Mouse (Mus musculus) liver, embryonic 14.5 days (tissue): Measurements from ENCODE around the gene Acbd4.

ENCODE experiments used
- CTCF ChIP-seq: IDR thresholded peaks from 2 replicates; pipeline ENCODE4 v1.5.1; 2016; ENCODE audit warnings: antibody characterized with exemption, low read depth, control low read depth
- EP300 ChIP-seq: IDR thresholded peaks from 2 replicates; pipeline ENCODE4 v1.6.1; 2016; ENCODE audit warnings: antibody characterized with exemption, low read depth

DNA sequence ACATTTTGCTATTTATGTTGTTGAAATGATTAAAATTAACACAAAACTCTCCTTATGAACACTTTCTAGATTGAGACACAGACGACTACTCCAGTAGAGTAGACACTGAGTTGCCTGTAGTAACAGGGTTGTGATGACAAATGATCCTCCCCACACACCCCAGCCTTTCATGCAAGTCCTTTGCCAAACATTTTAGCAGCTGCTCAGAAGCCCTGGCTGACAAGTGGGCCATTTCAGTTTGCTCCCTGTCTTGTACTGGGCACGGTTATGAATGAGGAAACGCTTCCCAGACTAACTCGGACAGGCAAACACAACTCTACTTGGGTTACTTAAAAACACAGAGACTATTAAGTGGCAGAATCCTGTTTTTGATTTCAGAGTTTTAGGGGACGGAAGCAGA lies 18.8 kb downstream of the Acbd4 start:
- no peak for TF ChIP-seq CTCF
- no peak for TF ChIP-seq EP300
